Mouse (Mus musculus): ENCODE results near the gene Asns.
"Not testable (repeated sequence)": the region's sequence is repeated elsewhere in the genome, so short reads cannot be mapped to it uniquely, and the experiment has no call there.

Gene Asns

DNA sequence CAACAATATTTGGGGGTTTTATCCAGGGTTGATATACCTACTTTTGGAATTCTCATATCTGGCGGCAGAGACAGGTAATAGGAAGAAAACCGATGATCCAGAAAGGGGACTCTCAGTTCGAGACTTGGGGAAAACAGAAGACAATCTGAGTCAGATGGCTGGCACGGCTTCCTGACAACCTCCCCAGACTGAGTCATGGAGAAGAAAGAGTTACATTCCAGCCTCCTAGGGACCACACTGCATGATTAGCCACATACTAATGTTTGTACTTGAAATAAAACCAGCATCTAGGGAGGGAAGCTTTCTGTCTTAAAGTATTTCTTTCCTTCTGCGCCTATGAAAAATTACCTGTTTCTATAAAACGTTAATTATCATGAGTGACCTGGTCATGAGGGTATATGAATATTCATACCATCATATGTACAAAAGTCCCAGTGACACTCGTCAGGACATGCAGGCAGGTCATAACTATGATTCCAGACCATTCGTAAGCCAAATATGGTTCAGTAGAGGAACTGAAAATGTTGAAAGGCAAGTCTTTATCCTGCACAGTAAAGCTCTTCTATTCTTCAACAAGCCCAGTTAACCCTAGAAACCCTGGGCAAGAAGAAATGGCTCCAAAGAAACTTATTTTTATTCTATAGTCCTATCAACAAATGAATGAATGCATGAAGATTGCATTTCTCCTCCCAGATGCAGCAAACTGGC lies 16.7 kb downstream of the Asns start:
- no peak for DNase-seq

DNA sequence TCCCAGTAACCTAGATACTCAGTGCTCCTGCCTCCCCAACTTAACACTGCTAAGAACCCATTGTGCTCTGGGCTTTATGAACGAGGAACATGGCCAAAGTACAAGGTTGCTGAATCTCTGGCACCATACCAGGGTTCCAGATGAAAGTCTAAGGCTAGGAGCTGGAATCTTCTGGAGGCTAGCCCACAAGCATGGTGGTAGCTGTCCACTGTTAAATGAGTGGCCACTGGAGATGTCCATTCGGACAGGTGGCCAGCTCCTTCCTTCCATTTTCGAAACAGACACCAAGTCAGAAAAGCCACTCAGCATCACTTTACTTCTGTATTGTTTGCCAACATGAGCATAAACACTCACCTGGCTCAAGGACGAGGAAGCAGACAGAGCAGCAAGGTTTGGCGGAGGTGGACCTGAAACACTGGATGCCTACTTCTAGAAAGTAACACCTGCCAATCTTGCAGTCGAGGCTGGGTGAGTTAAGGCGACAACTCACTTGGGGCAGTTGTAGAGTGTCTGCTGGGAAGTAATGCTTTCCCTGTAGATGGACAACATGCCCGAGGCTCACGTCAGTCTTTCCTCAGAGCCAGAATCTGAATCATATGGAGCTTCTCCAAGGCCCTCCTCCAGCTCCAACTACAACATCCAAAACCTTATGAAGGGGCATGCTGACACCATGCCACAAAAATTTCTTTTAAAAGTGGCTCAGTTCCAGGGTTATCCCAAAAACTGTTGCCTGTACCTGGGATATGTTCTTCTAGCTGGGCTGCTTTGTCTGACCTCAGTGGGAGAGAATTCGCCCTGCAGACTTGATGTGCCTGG lies 20.4 kb downstream of the Asns start:
- no peak for DNase-seq

DNA sequence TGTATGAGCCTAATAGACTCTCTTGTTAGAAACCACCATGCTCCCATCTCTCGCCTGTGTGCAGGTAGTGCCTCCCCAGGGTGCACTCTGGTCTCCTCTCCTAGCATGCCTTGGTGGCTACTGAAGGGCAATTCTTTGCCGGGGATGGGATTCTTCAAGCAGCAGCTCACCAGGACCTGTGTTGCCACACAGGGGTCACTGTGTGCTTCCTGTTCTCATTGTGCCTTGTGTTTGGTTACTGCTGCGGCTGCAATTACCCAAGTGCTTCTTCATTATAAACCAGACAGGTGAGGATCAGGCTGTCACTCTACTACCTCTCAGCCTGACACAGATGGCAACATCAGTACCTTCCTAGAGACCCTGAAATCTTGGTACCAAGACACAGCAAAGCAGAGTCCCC lies 21.6 kb downstream of the Asns start:
- no peak for DNase-seq

DNA sequence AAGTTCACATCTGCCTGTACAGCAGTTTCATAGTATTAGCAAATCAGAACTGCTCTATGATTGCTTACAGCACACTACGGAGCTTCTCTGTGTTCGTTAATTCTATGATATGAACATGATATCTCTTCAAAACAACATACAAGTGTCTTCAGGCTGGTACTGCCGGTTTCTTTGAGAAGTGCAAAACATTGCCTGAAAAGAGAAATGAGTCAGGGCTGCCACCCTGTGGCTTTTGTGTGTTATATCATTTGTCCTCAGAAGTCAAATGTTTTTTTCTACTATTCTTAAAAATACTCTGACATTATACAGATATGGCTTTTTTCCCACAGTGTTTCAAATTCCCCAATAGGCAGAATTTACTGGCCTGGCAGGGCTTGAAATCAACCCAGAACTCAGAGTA lies 22.5 kb downstream of the Asns start:
- DNase-seq = peak in 1 of 2 experiments; percentile 20

DNA sequence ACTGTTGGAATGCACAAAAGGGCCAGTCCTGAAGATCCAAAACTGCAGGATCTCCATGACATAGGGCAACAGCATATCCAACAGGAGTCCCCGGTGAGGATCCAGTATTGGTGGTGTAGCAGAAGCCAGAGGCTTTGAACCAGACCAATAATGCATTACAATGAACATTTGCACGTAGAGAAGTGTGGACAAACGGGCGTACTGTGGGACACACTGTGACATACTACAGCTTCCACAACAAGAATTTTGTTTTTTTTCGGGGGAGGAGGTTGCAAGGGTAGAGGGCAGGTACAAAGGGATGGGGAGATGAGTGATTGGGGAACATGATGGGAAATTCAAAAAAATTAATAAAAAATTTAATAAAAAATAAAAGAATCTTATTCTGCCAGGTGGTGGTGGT lies 23.3 kb downstream of the Asns start:
- DNase-seq = no peak

DNA sequence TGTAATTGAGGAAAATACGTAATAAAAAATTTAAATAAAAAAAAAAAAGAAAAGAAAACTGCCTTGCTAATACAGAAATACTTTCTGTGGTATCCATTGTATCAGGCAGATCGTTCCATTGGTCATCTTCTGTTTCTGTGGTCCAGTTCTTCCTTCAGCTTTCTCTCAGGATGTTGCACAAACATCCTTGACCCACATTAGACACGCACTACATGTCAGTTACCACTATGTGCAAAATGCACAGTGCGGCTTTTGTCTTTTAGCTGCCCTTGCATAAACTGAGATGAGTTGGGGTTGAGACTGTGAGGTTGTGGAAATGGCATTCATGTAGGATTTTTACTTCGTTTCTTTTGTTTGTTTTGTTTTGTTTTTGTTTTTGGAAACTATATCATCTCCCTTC lies 24.7 kb downstream of the Asns start:
- DNase-seq = no peak

DNA sequence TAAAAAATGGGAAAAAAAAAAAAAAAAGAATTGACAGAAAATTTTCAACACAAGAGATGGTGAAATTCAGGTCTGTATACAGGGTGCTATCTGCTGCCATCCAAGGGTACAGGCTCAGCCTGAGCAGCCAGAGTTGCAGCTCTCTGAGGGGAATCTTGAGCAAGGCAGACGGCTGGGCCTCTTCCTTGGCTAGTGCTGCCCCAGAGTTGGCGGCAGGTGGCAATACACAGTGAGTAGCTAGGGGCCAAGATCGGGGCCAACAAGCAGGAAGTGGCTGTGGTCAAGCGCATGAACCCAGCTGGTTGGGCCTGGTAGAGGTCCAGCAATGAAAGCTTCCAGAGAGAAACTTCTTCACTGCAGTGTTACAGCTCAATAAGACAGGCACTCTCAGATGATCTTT lies 27.2 kb downstream of the Asns start:
- not testable (repeated sequence) for DNase-seq

DNA sequence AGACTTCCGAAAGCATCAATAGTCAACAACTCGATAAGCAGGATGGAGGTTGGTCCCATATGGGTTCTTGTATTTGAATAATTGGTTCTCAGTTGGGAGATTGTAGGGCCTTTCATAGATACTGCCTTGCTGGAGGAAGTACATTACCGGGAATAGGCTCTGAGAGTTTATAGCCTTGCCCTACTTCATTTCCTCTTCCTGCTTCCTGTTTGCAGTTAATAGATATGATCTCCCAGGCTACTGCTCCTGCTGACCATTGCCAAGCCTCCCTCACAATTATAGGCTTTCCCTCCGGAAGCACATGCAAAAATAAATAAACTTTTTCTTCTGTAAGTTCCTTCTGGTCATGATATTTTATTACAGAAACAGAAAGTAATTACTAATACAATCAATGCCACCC lies 31.6 kb downstream of the Asns start:
- DNase-seq = peak in 1 of 2 experiments; percentile 9

DNA sequence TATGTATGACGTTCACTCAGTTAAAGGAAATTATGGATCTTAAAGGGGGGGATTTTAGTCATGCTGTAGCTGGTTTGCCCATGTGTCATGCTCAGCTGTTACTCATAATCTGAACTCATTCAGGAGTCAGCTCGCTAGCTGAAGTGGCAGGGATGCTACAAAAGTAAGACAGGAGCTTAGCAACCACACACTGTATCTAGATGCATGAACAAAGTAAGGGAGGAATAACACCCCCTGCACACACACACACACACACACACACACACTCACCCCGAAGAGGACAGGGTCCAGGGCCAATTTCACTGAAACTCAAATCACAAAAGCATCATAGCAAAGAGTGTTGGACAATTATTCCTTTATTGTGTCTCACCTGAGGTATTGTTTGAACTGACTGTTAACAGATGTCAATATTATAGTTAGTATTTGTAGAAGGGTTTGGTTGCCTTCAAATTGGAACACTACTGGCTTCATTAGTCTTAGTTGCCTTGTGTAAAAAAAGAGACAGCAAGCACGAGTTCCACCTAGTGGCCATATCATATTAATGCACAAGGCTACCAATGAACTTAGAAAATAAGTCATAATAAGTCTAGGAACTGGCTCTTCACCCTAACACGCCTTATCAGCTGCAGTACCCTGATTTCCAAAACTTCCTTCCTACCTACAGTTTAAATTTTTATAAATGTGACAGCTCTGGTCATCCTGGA lies 32.5 kb downstream of the Asns start:
- DNase-seq = peak; percentile 26

DNA sequence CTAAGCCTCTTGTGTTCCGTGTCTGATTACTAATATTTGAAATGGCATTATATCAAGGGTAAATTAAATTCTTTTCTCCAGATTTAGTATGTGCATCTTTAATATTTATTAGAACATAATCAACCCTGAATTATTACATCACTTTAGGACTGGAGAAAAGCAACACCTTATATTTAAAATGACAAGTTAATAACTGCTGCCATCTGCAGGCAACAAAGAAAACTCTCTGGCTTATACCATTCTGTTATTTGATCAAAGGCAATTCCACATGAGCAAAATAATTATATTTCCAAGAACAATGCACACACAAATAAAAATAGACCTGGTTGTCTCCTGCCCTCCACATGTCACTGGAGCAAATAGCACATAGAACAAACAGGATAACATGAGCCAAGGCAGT lies 36.5 kb downstream of the Asns start:
- DNase-seq = no peak

DNA sequence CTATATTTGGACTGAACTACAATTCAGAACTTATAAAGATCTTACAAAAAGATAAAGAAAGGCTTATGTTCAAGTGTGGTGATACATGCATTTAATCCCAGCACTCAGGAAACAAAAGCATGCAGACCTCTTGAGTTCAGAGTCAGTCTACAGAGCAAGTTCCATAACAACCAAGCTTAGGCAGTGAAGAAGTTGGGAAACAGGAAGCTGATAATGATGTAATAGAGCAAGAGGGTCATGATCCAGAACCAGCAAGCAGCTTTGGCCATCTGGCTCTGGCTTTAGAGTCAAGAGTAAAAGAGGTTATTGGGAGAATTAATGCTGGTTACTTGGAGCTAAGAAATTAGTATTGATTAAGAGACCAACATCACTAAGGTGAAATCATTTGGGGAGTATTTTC lies 44.6 kb downstream of the Asns start:
- no peak for DNase-seq

All from kidney, postnatal 36 days (tissue).